Mouse (Mus musculus) forebrain, postnatal 0 days (tissue): ENCODE results near the gene Cdkl1. TPM values are rescaled to one million over a fixed set of nuclear protein-coding genes. Genes with fewer than 3 reads are reported as not detected.

ENCODE experiments used
- ATAC-seq: fragments of 200-750 bp; cut with Nextera tagmentation; 2 replicates; pipeline ENCODE4 v1.8.0; 2017; ENCODE audit warnings: mild to moderate bottlenecking, moderate library complexity
- DNase-seq: peaks from one replicate; pipeline ENCODE4 v3.0.0-alpha.2; 2015
- H3K27ac ChIP-seq: fragments of 300-500 bp; sonication (generic); 2 replicates; pipeline ENCODE4 v1.5.1; 2014; ENCODE audit warnings: low read depth, mild to moderate bottlenecking, antibody characterized with exemption, low read length, moderate library complexity, mixed read lengths
- H3K27me3 ChIP-seq: fragments of 300-500 bp; sonication (generic); 2 replicates; pipeline ENCODE4 v1.6.1; 2014; ENCODE audit warnings: mild to moderate bottlenecking, low read length, mixed read lengths; ENCODE audit not compliant: insufficient read depth
- H3K36me3 ChIP-seq: fragments of 300-500 bp; sonication (generic); 2 replicates; pipeline ENCODE4 v1.6.1; 2014; ENCODE audit warnings: mild to moderate bottlenecking, moderate library complexity; ENCODE audit not compliant: insufficient read depth
- H3K4me1 ChIP-seq: fragments of 300-500 bp; sonication (generic); 2 replicates; pipeline ENCODE4 v1.6.1; 2014; ENCODE audit warnings: antibody characterized with exemption; ENCODE audit not compliant: insufficient read depth
- H3K4me2 ChIP-seq: fragments of 300-500 bp; sonication (generic); 2 replicates; pipeline ENCODE4 v1.6.1; 2014; ENCODE audit warnings: low read depth, mild to moderate bottlenecking, moderate library complexity
- H3K4me3 ChIP-seq: fragments of 300-500 bp; sonication (generic); 2 replicates; pipeline ENCODE4 v1.5.1; 2014; ENCODE audit warnings: low read depth, low read length, mixed read lengths
- H3K9ac ChIP-seq: fragments of 300-500 bp; sonication (generic); 2 replicates; pipeline ENCODE4 v1.6.1; 2014; ENCODE audit warnings: mild to moderate bottlenecking
- H3K9me3 ChIP-seq: fragments of 300-500 bp; sonication (generic); 2 replicates; pipeline ENCODE4 v1.6.1; 2016; ENCODE audit warnings: low read length
- CTCF ChIP-seq: sonication (generic); IDR thresholded peaks from 2 replicates; pipeline ENCODE4 v1.5.1; 2016; ENCODE audit warnings: antibody characterized with exemption, control low read depth, low read depth
- WGBS: fragments of 180-500 bp; shearing (Covaris S2); extraction: QIAGEN DNeasy Blood & Tissue Kit; methylation state at CpG from one replicate; pipeline ENCODE4 v1.1.7; 2014; 5-methylcytosine and 5-hydroxymethylcytosine counted together
- polyA plus RNA-seq: library from polyadenylated mRNA; unstranded; fragments of >200 nt; fragmentation: Nextera tagmentation; extraction: Ambion mirVana; gene quantifications from 2 replicates; pipeline ENCODE4 v1.2.1, GENCODE M21; 2015
- total RNA-seq: library from RNA; depleted of rRNA; stranded (reverse); fragments of >200 nt; gene quantifications from 2 replicates; pipeline ENCODE4 v1.2.3, GENCODE M21; 2014

The Cdkl1 gene
- total and polyA plus RNA-seq, 2 experiments from 2014 or later = 16.9 to 35.7 TPM

GRCm38 (mm10) chr12:69814272-69814671 lies 23.2 kb upstream of the Cdkl1 start:
- no peaks in the 10 kb centered on the region for H3K27me3 ChIP-seq
- no peaks in the 10 kb centered on the region for H3K4me1 ChIP-seq
- ATAC-seq (peak; percentile 79), DNase-seq (peak; percentile 16)
- 11% methylated on average over 6 of the region's 6 CpGs for WGBS
- H3K27ac ChIP-seq = no peak overlapping the region
- H3K9ac ChIP-seq = no peak overlapping the region
- no peak overlapping the region for H3K4me3 ChIP-seq
- H3K36me3 ChIP-seq = peaks cover 57% of the 10 kb centered on the region
- TF ChIP-seq CTCF = no peak
- H3K4me2 ChIP-seq = no peak overlapping the region
- H3K9me3 ChIP-seq = no peaks in the 10 kb centered on the region

DNA sequence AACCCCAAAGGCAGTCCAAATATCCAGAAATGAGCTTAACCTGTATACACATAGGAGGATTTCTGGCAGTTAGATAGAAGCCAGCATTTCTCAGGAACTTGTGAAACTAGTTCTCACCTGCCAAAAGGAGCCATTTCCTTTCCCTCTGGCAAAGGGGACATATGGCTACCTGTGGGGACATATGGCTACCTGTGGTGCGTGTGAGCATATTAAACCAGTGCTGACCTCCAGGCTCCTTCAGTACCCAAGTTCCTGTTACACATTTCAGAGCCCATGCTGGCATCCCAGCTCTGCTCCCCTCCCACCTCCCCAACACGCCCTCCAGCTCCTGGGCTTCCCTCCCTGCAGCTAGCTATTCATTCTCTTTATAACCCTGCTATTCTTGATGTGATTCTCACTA lies 22.5 kb upstream of the Cdkl1 start:
- H3K4me3 ChIP-seq = no peak overlapping the region
- DNase-seq (no peak), ATAC-seq (no peak)
- WGBS = 68% methylated on average over 2 of the region's 2 CpGs
- no peak for TF ChIP-seq CTCF
- no peak overlapping the region for H3K9ac ChIP-seq
- H3K4me2 ChIP-seq = no peak overlapping the region
- H3K27ac ChIP-seq = no peak overlapping the region
- H3K27me3 ChIP-seq = no peaks in the 10 kb centered on the region
- H3K9me3 ChIP-seq = no peaks in the 10 kb centered on the region
- peaks cover 62% of the 10 kb centered on the region for H3K36me3 ChIP-seq
- H3K4me1 ChIP-seq = no peaks in the 10 kb centered on the region

GRCm38 (mm10) chr12:69812986-69813385 lies 21.9 kb upstream of the Cdkl1 start:
- Histone ChIP-seq H3K4me3 (no peak overlapping the region), H3K4me2 (no peak overlapping the region), H3K4me1 (no peaks in the 10 kb centered on the region), H3K36me3 (peaks cover 63% of the 10 kb centered on the region), H3K9ac (no peak overlapping the region), H3K27me3 (no peaks in the 10 kb centered on the region), H3K27ac (no peak overlapping the region), H3K9me3 (no peaks in the 10 kb centered on the region)
- WGBS = 61% methylated on average over 3 of the region's 3 CpGs
- ATAC-seq (no peak), DNase-seq (no peak)
- no peak for TF ChIP-seq CTCF

DNA sequence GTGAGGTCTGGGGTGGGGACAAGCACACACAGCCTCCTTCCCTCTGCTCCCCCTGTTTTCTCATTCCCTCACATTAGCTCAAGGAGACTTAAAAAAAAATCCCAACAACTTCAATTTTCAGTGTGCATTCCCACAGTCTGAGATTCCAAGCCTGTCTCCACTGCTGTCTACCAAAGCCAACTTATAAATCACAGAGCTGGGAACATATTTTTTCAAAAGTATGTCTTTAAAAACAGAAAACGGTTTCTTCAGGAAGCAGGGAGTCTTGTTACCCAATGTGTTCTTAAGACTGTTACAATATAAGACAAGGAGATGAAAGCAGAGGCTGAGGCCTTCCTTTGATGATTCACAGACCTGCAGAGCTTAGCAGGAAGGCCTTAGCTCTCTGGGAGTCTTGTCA lies 20.9 kb upstream of the Cdkl1 start:
- TF ChIP-seq CTCF = no peak
- peaks cover 62% of the 10 kb centered on the region for H3K36me3 ChIP-seq
- no peak for DNase-seq

DNA sequence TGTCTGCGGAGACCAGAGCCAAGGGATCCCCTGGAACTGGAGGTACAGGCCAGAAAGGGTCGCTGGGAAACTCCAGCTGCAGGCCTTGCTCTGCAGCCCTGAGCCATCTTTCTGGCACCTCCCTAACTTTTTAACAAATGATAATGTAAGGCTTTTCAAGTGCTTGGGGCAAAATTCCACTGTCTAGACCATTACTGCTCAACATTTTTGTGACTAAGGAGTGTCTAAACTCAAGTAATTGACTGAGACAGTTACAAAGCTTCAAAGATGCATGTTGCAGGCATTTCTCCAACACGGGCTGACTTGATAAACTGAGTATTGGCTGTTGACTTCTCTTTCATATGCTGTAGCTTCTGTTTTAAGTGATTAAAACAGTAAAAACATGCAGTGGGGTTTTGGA lies 18.4 kb upstream of the Cdkl1 start:
- no peak for ATAC-seq
- Histone ChIP-seq H3K4me2 (no peak overlapping the region), H3K9ac (no peak overlapping the region), H3K9me3 (no peaks in the 10 kb centered on the region), H3K27ac (no peak overlapping the region), H3K36me3 (peaks cover 50% of the 10 kb centered on the region), H3K4me3 (no peak overlapping the region), H3K4me1 (no peaks in the 10 kb centered on the region), H3K27me3 (no peaks in the 10 kb centered on the region)
- no peak for DNase-seq
- no peak for TF ChIP-seq CTCF
- WGBS = 88% methylated on average over 3 of the region's 3 CpGs

More for the DNA sequence above, 20.9 kb upstream of the Cdkl1 start:
- Histone ChIP-seq H3K27me3 (no peaks in the 10 kb centered on the region), H3K9me3 (no peaks in the 10 kb centered on the region), H3K4me1 (no peaks in the 10 kb centered on the region), H3K4me3 (no peak overlapping the region), H3K27ac (no peak overlapping the region), H3K9ac (no peak overlapping the region), H3K4me2 (no peak overlapping the region)
- WGBS = 46% methylated on average over 1 of the region's 1 CpGs
- ATAC-seq = no peak

DNA sequence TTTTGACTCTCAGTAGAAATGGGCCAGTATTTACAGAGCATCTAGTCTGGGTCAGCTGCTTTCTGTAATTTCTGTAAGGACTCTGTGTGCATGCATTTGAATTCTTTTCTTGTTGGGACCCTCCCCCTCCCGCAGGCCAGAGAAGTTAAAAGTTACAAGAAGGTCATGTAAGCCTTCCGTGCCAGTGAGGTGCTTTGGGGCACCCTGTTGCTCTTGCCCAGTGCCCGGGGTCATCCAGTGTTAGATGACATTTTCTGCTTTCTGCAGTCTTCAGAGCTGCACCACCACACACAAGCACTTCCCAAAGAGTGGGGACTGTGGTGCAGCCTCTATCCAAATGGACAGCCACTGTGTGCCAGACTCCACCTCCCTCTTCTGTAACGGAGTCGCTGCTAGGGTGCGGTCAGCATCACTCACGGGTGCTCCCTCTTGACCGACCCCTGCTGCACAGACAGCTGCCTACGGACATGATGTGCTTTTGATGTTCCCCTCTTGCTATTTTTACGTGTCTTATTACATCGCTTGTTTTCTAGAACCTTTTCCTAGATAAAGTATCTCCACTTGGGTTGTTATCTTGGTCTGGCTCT lies 16.4 kb upstream of the Cdkl1 start:
- no peaks in the 10 kb centered on the region for H3K4me1 ChIP-seq
- DNase-seq (no peak), ATAC-seq (no peak)
- no peak overlapping the region for H3K27ac ChIP-seq
- H3K27me3 ChIP-seq = no peaks in the 10 kb centered on the region
- H3K4me2 ChIP-seq = no peak overlapping the region
- no peaks in the 10 kb centered on the region for H3K9me3 ChIP-seq
- 89% methylated on average over 11 of the region's 11 CpGs for WGBS
- H3K9ac ChIP-seq = no peak overlapping the region
- H3K36me3 ChIP-seq = peaks cover 43% of the 10 kb centered on the region
- no peak overlapping the region for H3K4me3 ChIP-seq
- TF ChIP-seq CTCF = no peak

DNA sequence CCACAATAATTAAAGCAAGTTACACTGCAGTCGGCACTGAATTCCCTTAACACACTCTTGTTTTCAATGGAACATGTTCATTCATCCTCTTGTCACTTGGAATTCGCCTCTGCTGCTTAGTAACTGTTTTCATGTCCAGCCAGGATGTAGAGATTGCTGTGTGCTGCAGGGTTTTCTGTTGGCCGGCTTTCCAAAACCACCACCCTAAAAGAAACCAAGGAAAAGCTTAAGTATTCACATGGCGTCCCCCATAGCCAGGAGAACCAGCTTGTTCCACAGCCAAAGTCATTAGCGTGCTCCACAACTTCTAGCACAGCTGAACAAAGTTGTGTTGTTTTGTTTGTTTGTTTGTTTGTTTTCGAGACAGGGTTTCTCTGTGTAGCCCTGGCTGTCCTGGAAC lies 14.1 kb upstream of the Cdkl1 start:
- ATAC-seq = 0 out of 2 replicates have a peak, but pooled peaks have one; percentile 25
- Histone ChIP-seq H3K36me3 (peaks cover 33% of the 10 kb centered on the region), H3K9ac (no peak overlapping the region), H3K9me3 (no peaks in the 10 kb centered on the region), H3K4me2 (no peak overlapping the region), H3K27me3 (no peaks in the 10 kb centered on the region), H3K4me3 (no peak overlapping the region), H3K27ac (no peak overlapping the region), H3K4me1 (no peaks in the 10 kb centered on the region)
- WGBS = 66% methylated on average over 6 of the region's 6 CpGs
- peak; percentile 34 for DNase-seq
- TF ChIP-seq CTCF = no peak
